Mouse (Mus musculus) testis, adult 2 months (tissue): ENCODE data around the gene Wnt7a. TPM values are rescaled to one million over a fixed set of nuclear protein-coding genes. Genes with fewer than 3 reads are reported as not detected.

ENCODE experiments used
- H3K27ac ChIP-seq: fragments of 200-500 bp; 2 replicates; pipeline ENCODE4 v1.5.1; 2012; ENCODE audit warnings: low read depth, low read length; ENCODE audit not compliant: control insufficient read depth, insufficient read depth
- H3K27me3 ChIP-seq: fragments of 200-500 bp; 2 replicates; pipeline ENCODE4 v1.6.1; 2012; ENCODE audit warnings: mild to moderate bottlenecking, low read length, moderate library complexity; ENCODE audit not compliant: control insufficient read depth, insufficient read depth
- H3K36me3 ChIP-seq: fragments of 200-500 bp; 2 replicates; pipeline ENCODE4 v1.6.1; 2012; ENCODE audit warnings: mild to moderate bottlenecking, low read length; ENCODE audit not compliant: control insufficient read depth, insufficient read depth
- H3K4me1 ChIP-seq: fragments of 200-500 bp; 2 replicates; pipeline ENCODE4 v1.6.1; 2012; ENCODE audit warnings: low read length; ENCODE audit not compliant: control insufficient read depth, insufficient read depth
- H3K4me3 ChIP-seq: fragments of 200-500 bp; 2 replicates; pipeline ENCODE4 v1.5.1; 2012; ENCODE audit warnings: low read depth, mild to moderate bottlenecking, low read length, moderate library complexity, mixed read lengths; ENCODE audit not compliant: control insufficient read depth
- CTCF ChIP-seq: fragments of 200-500 bp; IDR thresholded peaks from 2 replicates; pipeline ENCODE4 v1.5.1; 2012; ENCODE audit warnings: low read depth, mild to moderate bottlenecking, inconsistent platforms, low read length, moderate library complexity; ENCODE audit not compliant: control insufficient read depth, insufficient read depth, insufficient replicate concordance
- POLR2A ChIP-seq: fragments of 200-500 bp; IDR thresholded peaks from 2 replicates; pipeline ENCODE4 v1.6.1; 2012; ENCODE audit warnings: low read depth, mild to moderate bottlenecking, inconsistent platforms, low read length, moderate library complexity; ENCODE audit not compliant: control insufficient read depth
- polyA plus RNA-seq: library from polyadenylated mRNA; depleted of rRNA; stranded (reverse); fragments of >200 nt; gene quantifications from 2 replicates; pipeline ENCODE4 v1.2.3, GENCODE M21; 2012; rRNA removed

Gene Wnt7a
- polyA plus RNA-seq, 1 experiment: 1.1 TPM

DNA sequence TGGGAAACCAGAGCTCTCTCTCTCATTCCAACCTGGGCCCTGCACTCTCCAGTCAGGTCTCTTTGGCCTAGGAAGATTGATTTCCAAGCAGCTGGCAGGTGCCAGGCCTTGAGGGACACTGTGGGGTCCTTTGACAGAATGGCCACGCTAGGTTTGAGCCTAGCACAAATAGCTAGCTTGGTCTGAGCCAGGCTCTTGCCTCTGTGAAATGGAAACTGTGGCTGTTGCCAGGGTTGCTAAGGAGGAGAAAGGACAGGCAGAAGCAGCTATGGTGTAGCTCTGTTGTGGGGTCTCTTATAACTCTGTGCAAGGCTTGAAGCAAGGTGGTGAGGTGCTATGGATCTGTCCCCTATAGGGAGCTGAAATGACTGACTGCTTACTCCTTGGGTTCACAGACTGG, 75.7 kb downstream of the Wnt7a start:
- Histone ChIP-seq H3K27me3 (no peaks in the 10 kb centered on the region), H3K27ac (no peak overlapping the region)

DNA sequence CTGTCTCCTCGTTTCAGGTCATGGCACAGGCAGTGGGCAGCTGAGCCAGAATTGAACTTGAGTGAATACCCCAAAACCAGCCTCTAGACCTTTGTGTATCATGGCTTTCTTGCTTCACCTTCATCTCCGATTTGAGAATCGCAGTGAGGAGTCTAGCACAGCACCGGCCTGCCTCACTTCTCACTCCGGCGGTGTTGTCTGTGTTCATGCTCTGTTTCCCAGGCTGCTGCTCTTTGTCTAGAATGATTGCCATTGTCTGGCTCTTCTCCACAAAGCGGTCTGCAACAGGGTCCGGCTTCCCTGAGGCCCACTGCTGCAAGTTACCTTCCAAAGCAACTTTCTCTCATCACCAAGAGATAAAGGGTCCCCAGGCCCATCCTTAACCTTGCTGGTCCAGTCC, 79.3 kb downstream of the Wnt7a start:
- Histone ChIP-seq H3K4me1 (peaks cover 7% of the 10 kb centered on the region), H3K36me3 (no peaks in the 10 kb centered on the region), H3K4me3 (no peak overlapping the region), H3K27ac (no peak overlapping the region), H3K27me3 (no peaks in the 10 kb centered on the region)
- TF ChIP-seq POLR2A: no peak
- TF ChIP-seq CTCF: no peak

More for the DNA sequence above, 75.7 kb downstream of the Wnt7a start:
- Histone ChIP-seq H3K4me3 (peak overlapping the region; percentile 32), H3K36me3 (no peaks in the 10 kb centered on the region), H3K4me1 (peaks cover 7% of the 10 kb centered on the region)
- no peak for TF ChIP-seq POLR2A

DNA sequence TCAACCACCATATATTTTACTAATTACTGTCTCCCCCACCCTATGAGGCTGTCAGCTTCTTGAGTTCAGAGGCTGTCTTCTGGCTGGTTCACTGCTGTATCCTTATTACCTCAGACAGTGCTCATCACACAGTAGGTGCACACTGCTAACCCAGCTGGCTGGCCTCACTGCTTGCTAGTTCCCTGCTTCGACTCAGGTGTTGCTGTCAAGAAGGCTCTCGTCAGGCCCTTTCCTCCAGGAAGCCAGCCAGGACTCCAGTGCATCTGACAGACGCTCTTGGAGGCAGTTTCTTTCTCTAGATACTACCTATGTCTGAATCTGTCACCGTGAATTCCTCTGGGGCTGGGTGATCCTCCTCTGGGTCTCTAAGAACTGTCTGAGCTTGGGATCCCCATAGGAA, 85.6 kb downstream of the Wnt7a start:
- no peak for TF ChIP-seq CTCF
- TF ChIP-seq POLR2A: no peak
- Histone ChIP-seq H3K27me3 (no peaks in the 10 kb centered on the region), H3K4me1 (no peaks in the 10 kb centered on the region), H3K4me3 (no peak overlapping the region), H3K27ac (no peak overlapping the region), H3K36me3 (no peaks in the 10 kb centered on the region)

DNA sequence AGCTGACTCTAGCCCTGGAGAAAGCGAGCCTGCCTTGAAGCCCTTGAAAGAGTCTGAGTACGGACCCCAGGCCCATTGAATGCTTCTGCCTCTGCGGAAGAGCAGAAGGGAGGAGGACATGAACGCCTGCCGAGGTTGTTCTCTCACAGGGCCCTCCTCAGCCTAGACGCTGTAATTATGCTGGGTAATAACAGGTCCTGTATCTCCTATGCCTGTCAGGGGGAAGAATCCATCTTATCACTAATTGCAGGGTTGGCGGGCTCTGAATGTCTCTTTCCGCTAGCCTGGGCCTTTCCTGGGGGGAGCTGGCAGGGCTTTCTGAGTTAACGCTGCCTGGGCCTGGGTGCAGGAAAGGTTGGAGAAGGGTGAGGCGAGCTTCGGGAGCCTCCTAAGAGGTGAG, 86.4 kb downstream of the Wnt7a start:
- TF ChIP-seq CTCF (no peak), POLR2A (no peak)
- Histone ChIP-seq H3K27ac (no peak overlapping the region), H3K36me3 (no peaks in the 10 kb centered on the region), H3K4me1 (no peaks in the 10 kb centered on the region), H3K27me3 (no peaks in the 10 kb centered on the region), H3K4me3 (no peak overlapping the region)

DNA sequence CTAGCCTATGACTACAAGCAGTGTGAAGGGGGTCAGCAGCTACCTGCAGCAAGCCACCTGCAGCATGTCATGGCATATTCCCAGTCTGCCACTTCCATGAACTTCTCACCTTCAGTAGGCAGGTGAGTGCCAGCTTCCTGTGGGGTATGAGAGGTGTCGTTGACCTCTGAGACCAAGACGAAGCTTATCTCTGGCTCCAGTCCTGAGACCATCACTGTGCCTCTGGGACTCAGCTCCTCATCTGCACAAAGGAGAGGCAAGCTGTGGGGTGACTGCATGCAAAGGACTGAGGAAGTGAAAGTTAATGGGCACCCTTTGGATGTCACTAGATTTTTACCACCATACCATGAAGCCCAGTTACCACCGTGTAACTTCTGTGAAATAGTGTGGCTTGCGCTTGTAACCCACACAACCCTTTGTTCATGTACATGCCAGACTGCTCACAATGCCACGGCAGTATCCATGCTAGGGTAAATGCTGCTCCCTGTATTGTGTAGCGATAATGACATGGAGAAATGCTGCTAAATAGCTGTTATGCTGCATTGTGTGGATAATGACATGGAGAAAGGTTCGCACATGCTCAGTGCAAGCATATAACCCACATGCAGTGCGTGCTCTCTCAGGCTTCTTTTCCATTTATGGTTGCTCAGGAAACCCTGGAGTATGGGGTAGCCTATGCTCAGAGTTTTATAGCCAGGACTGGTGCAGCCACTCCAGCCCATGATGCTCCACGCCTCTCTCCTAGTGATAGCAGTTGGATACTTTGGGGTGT, 89.0 kb downstream of the Wnt7a start:
- no peaks in the 10 kb centered on the region for H3K27me3 ChIP-seq
- no peak for TF ChIP-seq CTCF
- TF ChIP-seq POLR2A: no peak
- H3K36me3 ChIP-seq: no peaks in the 10 kb centered on the region
- H3K27ac ChIP-seq: no peak overlapping the region
- H3K4me3 ChIP-seq: no peak overlapping the region
- H3K4me1 ChIP-seq: no peaks in the 10 kb centered on the region

Other genes with a start within 250 kb of the Wnt7a start
- 2.4 and 4.8 TPM in 2 replicates for gene Fbln2, start 198.9 kb downstream of the Wnt7a start, polyA plus RNA-seq
- 4.1 TPM in 2 replicates for gene Chchd4, start 62.2 kb upstream of the Wnt7a start, polyA plus RNA-seq
- 5.8 and 6.1 TPM in 2 replicates for gene Tmem43, start 62.3 kb upstream of the Wnt7a start, polyA plus RNA-seq
- gene Xpc, start 104.5 kb upstream of the Wnt7a start, polyA plus RNA-seq: 3.2 and 3.4 TPM in 2 replicates
- 27.7 and 34.6 TPM in 2 replicates for gene Lsm3, start 104.6 kb upstream of the Wnt7a start, polyA plus RNA-seq